Mouse (Mus musculus) hindbrain, embryonic 11.5 days (tissue): ENCODE measurements around the gene Ephb2. TPM values are rescaled to one million over a fixed set of nuclear protein-coding genes. Genes with fewer than 3 reads are reported as not detected.
A peak's percentile ranks its signal among the peaks of the same experiment; 100 is the strongest.

Experiments
- ATAC-seq: fragments of 200-750 bp; cut with Nextera tagmentation; 2 replicates; pipeline ENCODE4 v1.8.0; 2017; ENCODE audit warnings: mild to moderate bottlenecking, moderate TSS enrichment, moderate library complexity; ENCODE audit not compliant: low FRiP score
- DNase-seq: peaks from one replicate; pipeline ENCODE4 v3.0.0-alpha.2; 2015; ENCODE audit warnings: low spot score
- H3K27ac ChIP-seq: fragments of 300-500 bp; sonication (generic); 2 replicates; pipeline ENCODE4 v1.5.1; 2014; ENCODE audit warnings: mild to moderate bottlenecking, low read depth, low read length
- H3K27me3 ChIP-seq: fragments of 300-500 bp; sonication (generic); 2 replicates; pipeline ENCODE4 v1.6.1; 2014; ENCODE audit warnings: mild to moderate bottlenecking, low read length, moderate library complexity, mixed read lengths; ENCODE audit not compliant: control insufficient read depth, insufficient read depth
- H3K36me3 ChIP-seq: fragments of 300-500 bp; sonication (generic); 2 replicates; pipeline ENCODE4 v1.6.1; 2014; ENCODE audit warnings: mild to moderate bottlenecking, low read length, moderate library complexity, mixed read lengths; ENCODE audit not compliant: control insufficient read depth, insufficient read depth
- H3K4me1 ChIP-seq: fragments of 300-500 bp; sonication (generic); replicated peaks from 2 replicates; pipeline ENCODE4 v1.6.1; 2014; ENCODE audit warnings: low read length, mixed read lengths; ENCODE audit not compliant: control insufficient read depth, insufficient read depth
- H3K4me2 ChIP-seq: fragments of 300-500 bp; sonication (generic); replicated peaks from 2 replicates; pipeline ENCODE4 v1.6.1; 2014; ENCODE audit warnings: mild to moderate bottlenecking, low read depth, low read length
- H3K4me3 ChIP-seq: fragments of 300-500 bp; sonication (generic); 2 replicates; pipeline ENCODE4 v1.5.1; 2014; ENCODE audit warnings: low read depth, low read length
- H3K9ac ChIP-seq: fragments of 300-500 bp; sonication (generic); 2 replicates; pipeline ENCODE4 v1.6.1; 2014; ENCODE audit warnings: low read depth, low read length
- H3K9me3 ChIP-seq: fragments of 300-500 bp; sonication (generic); 2 replicates; pipeline ENCODE4 v1.6.1; 2016; ENCODE audit warnings: low read length; ENCODE audit not compliant: control insufficient read depth
- WGBS: fragments of 180-500 bp; shearing (Covaris S2); extraction: QIAGEN DNeasy Blood & Tissue Kit; methylation state at CpG from one replicate; pipeline ENCODE4 v1.1.7; 2014; 5-methylcytosine and 5-hydroxymethylcytosine counted together
- polyA plus RNA-seq: library from polyadenylated mRNA; unstranded; fragments of >200 nt; fragmentation: Nextera tagmentation; extraction: Ambion mirVana; gene quantifications from 2 replicates; pipeline ENCODE4 v1.2.1, GENCODE M21; 2014

The Ephb2 gene
- polyA plus RNA-seq, 1 experiment from 2014 or later, result 18.5 TPM

DNA sequence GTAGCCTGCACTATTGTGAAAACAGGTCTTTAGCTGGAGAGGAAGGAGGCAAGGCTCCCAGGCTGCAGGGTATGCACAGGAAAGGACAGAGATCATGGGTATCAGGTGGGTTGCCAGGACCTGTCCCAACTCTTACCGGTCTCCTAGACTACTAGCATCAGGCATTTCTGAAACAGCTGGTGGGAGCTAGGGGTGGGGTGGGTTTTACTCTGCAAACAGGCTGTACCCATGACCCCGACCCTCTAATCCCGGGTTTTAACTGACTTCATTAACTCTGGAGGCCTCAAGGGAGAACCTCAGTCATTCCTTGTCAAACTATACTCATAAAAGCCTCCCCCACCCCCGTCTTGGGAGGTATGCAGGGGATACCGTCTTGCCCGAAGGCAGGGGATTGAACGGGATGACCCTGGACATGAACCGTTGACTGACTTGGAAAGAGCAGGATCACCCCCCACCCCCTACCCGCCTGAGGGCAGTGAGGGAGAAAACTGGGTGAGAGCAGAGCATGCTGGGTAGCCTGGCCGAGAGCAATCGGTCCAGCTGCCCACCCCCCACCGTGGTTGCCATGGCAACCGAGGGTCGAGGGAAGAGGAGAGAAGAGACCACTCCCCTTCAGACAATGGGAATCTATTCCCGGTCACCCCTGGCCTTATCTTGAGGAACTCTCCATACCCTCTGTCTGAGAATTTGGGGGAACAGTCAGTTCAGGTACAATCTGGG is 29.1 kb upstream of the Ephb2 start:
- 5% methylated on average over 15 of the region's 15 CpGs for WGBS
- ATAC-seq, result peak; percentile 77
- DNase-seq, result peak; percentile 95
- Histone ChIP-seq H3K36me3 (no peaks in the 10 kb centered on the region), H3K27me3 (no peaks in the 10 kb centered on the region), H3K9me3 (no peaks in the 10 kb centered on the region), H3K27ac (peak overlapping the region; percentile 94), H3K4me1 (peaks cover 20% of the 10 kb centered on the region), H3K4me3 (no peak overlapping the region), H3K4me2 (peak overlapping the region; percentile 14; the same call in 1 of the 2 replicates), H3K9ac (peak overlapping the region; percentile 25; the same call in 1 of the 2 replicates)

DNA sequence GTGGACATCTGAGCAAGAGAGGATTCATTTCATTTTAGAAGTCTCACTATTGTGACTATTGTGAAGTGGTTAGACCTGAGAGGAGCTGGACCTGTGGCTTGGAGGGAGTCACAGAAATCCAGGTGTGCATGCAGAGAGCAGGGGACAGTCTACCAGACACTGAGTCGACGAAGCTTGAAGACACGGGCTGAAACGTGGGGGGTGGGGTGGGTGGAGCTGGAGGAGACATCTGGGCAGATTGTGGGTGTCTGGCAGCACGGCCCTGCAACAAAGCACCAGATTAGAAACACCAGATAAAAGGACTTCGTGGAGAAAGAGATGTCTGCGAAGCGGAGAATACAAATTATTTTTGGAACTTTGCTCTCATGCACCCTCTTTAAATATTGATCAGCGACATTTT is 27.7 kb upstream of the Ephb2 start:
- no peak overlapping the region for H3K4me3 ChIP-seq
- H3K27me3 ChIP-seq, result no peaks in the 10 kb centered on the region
- no peak overlapping the region for H3K27ac ChIP-seq
- H3K4me2 ChIP-seq, result no peak overlapping the region
- ATAC-seq, result no peak
- H3K9ac ChIP-seq, result no peak overlapping the region
- DNase-seq, result no peak
- WGBS, result 53% methylated on average over 9 of the region's 9 CpGs
- peaks cover 20% of the 10 kb centered on the region for H3K4me1 ChIP-seq
- no peaks in the 10 kb centered on the region for H3K9me3 ChIP-seq
- H3K36me3 ChIP-seq, result no peaks in the 10 kb centered on the region

DNA sequence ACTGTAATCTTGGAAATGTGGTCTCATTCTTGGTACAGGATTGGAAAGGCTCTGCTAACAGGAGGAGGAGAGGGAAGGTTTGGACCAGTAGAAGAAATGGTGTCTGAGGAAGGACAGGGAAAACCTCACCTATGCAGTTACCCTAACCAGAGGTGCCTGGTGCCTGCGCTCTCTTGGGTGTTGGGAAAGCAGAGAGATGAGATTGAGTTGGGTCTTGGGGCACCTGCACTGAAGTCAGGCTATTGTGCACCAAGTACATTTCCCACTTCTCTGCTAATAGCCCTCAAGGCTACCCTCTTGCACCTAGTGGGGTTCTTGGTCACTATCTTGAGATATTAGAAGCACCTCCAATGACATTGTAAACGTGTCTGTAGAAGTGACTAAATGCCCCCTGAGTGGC is 26.6 kb upstream of the Ephb2 start:
- WGBS, result 81% methylated on average over 2 of the region's 2 CpGs
- H3K27ac ChIP-seq, result peak overlapping the region; percentile 83
- H3K36me3 ChIP-seq, result no peaks in the 10 kb centered on the region
- H3K4me1 ChIP-seq, result peaks cover 20% of the 10 kb centered on the region
- no peaks in the 10 kb centered on the region for H3K9me3 ChIP-seq
- no peaks in the 10 kb centered on the region for H3K27me3 ChIP-seq
- H3K4me2 ChIP-seq, result no peak overlapping the region
- ATAC-seq, result no peak
- no peak overlapping the region for H3K4me3 ChIP-seq
- peak; percentile 17 for DNase-seq
- peak overlapping the region; percentile 40 for H3K9ac ChIP-seq

DNA sequence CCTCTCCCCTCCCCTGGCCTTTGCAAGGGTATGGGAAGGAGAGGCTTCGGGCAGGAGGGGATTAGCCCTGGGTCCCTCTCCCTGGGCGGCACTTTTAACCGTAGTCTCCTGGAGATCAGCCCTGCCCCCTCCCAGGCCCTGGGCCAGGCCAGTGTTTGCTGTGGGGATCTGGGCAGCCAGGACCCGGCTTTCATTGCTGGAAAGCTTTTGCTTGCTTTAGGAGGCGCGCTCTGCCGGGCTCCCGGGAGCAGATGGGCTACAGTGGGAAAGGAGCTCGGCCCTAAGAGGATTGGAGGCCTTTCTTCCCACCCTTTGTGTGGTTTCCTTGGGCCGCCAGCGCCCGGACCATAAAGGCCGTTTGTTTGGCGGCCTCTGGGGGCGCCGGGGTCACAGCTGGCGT is 26.0 kb upstream of the Ephb2 start:
- Histone ChIP-seq H3K27me3 (no peaks in the 10 kb centered on the region), H3K9ac (peak overlapping the region; percentile 40), H3K4me3 (no peak overlapping the region), H3K4me2 (0 out of 2 replicates have a peak overlapping the region, but pooled peaks have one; percentile 17), H3K36me3 (no peaks in the 10 kb centered on the region), H3K9me3 (no peaks in the 10 kb centered on the region), H3K27ac (peak overlapping the region; percentile 83), H3K4me1 (peaks cover 20% of the 10 kb centered on the region)
- peak; percentile 22; the same call in 1 of the 2 replicates for ATAC-seq
- peak; percentile 54 for DNase-seq
- WGBS, result 3% methylated on average over 17 of the region's 17 CpGs

DNA sequence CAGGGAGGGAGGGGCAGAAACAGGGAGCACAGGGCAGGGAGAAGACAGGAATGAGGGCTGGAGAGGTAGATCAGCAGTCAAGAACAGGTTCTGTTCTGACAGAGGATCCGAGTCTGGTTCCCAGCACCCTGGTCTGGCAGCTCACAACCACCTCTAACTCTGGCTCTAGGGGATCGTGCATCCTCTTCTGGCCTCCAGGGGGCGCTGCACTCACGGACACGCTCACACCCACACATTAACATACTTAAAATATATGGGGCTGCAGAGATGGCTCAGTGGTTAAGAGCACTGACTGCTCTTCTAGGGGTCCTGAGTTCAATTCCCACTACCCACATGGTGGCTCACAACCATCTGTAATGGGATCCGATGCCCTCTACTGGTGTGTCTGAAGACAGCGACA is 24.2 kb upstream of the Ephb2 start:
- ATAC-seq (no peak), DNase-seq (no peak)
- Histone ChIP-seq H3K27ac (no peak overlapping the region), H3K4me3 (no peak overlapping the region), H3K27me3 (no peaks in the 10 kb centered on the region), H3K4me1 (peaks cover 17% of the 10 kb centered on the region), H3K9ac (no peak overlapping the region), H3K9me3 (no peaks in the 10 kb centered on the region), H3K36me3 (no peaks in the 10 kb centered on the region), H3K4me2 (no peak overlapping the region)
- 85% methylated on average over 7 of the region's 7 CpGs for WGBS

DNA sequence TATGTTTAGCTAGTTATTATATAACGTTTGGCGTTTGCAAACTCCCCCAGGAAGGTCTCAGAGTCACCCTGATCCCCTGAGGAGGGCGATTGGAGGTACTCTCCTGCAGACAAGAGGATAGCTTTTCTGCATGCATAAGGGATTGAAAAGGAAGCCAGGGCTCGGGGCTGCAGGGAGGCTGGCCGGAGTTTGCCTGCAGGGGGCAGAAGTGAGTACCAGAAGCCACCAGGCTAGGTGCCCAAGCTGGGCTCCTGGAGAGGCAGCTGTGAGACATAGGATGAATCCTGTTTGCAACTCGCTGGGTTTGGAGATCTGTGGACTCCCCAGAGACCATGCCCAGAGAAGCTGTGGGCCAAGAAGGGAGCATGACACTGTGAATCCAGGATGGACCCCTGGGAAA is 19.3 kb upstream of the Ephb2 start:
- WGBS, result 34% methylated on average over 6 of the region's 6 CpGs
- no peak for ATAC-seq
- no peaks in the 10 kb centered on the region for H3K4me1 ChIP-seq
- no peaks in the 10 kb centered on the region for H3K36me3 ChIP-seq
- H3K27ac ChIP-seq, result no peak overlapping the region
- H3K9me3 ChIP-seq, result no peaks in the 10 kb centered on the region
- H3K4me3 ChIP-seq, result no peak overlapping the region
- no peaks in the 10 kb centered on the region for H3K27me3 ChIP-seq
- no peak overlapping the region for H3K4me2 ChIP-seq
- DNase-seq, result peak; percentile 64
- no peak overlapping the region for H3K9ac ChIP-seq

DNA sequence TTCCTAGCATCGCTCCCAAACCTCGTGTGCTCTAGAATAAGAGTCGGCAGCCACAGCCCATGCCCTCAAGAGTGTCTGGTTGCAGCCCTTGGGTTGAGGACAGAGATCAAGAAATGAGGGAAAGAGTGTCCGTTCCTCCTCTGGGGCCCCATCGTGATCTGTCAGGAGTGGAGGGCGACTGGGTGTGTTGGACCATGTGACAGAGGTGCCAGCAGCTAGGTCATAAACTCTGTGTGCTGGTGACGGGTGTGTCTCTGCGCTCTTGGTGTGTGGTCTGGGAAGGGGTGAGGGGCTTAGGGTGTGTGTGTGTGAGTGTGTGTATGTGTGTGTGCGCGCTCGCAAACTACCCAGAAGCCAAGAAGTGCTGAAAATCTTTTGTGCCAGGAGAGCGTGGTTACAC is 17.2 kb upstream of the Ephb2 start:
- DNase-seq, result no peak
- Histone ChIP-seq H3K4me2 (no peak overlapping the region), H3K27me3 (no peaks in the 10 kb centered on the region), H3K9ac (no peak overlapping the region), H3K4me1 (no peaks in the 10 kb centered on the region), H3K27ac (no peak overlapping the region), H3K4me3 (no peak overlapping the region), H3K9me3 (no peaks in the 10 kb centered on the region), H3K36me3 (no peaks in the 10 kb centered on the region)
- ATAC-seq, result no peak
- WGBS, result 89% methylated on average over 12 of the region's 12 CpGs

DNA sequence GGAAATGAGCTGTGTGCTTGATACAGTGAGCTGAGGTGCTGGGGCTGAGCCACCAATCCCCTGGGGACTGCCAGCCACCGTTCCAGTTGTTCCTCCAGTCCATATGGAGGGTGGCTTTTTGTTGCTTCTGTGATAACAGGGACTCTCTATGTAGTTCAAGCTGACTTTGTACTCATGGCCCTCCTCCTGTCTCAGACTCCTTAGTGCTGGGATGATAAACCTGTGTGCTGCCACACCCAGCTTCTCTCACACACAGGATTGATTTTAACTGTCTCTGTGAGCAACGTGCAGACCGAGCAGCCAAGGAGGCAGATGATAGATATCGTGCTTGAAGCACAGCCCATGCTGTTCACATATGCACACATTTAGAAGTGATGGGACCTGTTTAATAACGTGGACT is 16.3 kb upstream of the Ephb2 start:
- H3K27ac ChIP-seq, result no peak overlapping the region
- no peaks in the 10 kb centered on the region for H3K36me3 ChIP-seq

DNA sequence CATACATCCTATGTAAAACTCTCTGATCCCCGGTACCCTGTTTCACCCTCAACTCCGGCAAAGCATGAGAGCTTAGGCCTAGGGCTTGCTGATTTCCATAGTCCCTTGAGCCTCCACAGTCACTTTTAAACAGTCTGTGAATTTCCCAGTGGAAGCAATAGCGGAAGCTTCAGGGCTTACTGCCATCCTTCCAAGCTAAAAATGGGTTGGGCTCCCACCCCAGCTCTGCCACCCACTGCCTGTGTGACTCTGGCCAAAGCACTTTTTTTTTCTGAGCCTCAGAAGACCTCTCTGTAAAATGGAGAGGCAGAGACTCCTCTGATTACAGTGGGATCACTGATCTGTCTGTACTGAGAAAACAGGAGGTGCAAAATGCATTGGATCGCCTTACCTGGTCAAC is 12.8 kb upstream of the Ephb2 start:
- no peak overlapping the region for H3K9ac ChIP-seq
- H3K4me1 ChIP-seq, result no peaks in the 10 kb centered on the region
- no peak overlapping the region for H3K27ac ChIP-seq
- H3K36me3 ChIP-seq, result no peaks in the 10 kb centered on the region
- WGBS, result 80% methylated on average over 4 of the region's 4 CpGs
- H3K4me3 ChIP-seq, result no peak overlapping the region
- H3K9me3 ChIP-seq, result no peaks in the 10 kb centered on the region
- no peaks in the 10 kb centered on the region for H3K27me3 ChIP-seq
- DNase-seq, result no peak
- no peak overlapping the region for H3K4me2 ChIP-seq
- no peak for ATAC-seq

More for the DNA sequence above, 16.3 kb upstream of the Ephb2 start:
- no peaks in the 10 kb centered on the region for H3K4me1 ChIP-seq
- H3K4me2 ChIP-seq, result no peak overlapping the region
- no peak overlapping the region for H3K4me3 ChIP-seq
- DNase-seq, result no peak
- H3K27me3 ChIP-seq, result no peaks in the 10 kb centered on the region
- no peak for ATAC-seq
- no peaks in the 10 kb centered on the region for H3K9me3 ChIP-seq
- no peak overlapping the region for H3K9ac ChIP-seq
- WGBS, result 75% methylated on average over 5 of the region's 5 CpGs
